Mouse (Mus musculus) right cerebral cortex, postnatal 10 days (tissue): ENCODE measurements around the gene Tmeff2.

Experiments used
- DNase-seq, 2 experiments: peaks; one replicate each; pipeline ENCODE4 v3.0.0; 2021; ENCODE audit warnings: low spot score in 2 of 2

The Tmeff2 gene

GRCm38 (mm10) chr1:51199088-51199830 lies 298.8 kb downstream of the Tmeff2 start:
- DNase-seq: peak; percentile 70 to 76

DNA sequence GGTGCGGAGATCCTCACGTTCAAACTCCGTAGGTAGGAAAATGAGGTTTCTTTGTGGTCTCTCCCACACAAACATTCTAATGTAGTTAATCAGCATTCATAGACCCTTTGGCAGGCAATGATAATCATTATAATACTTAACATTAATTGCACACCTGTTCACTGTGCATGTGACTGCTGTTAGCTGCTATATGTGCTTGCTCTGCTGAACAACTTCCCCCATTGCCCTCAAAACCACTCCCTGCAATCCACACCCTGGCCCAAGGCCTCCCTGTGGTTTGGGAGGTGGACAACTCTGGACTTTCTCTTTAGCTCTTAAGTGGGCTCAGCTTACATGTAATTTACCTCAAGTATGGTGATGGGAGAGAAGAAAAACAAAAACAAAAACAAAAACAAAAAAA lies 299.5 kb downstream of the Tmeff2 start:
- DNase-seq: no peak

- no peak for DNase-seq
Observed at GRCm38 (mm10) chr1:51215631-51216030, 315.2 kb downstream of the Tmeff2 start.

- peak; percentile 51 to 70 for DNase-seq
Observed at GRCm38 (mm10) chr1:51216292-51217050, 316.0 kb downstream of the Tmeff2 start.

- no peak for DNase-seq
Observed at GRCm38 (mm10) chr1:51217227-51217626, 316.8 kb downstream of the Tmeff2 start.

DNA sequence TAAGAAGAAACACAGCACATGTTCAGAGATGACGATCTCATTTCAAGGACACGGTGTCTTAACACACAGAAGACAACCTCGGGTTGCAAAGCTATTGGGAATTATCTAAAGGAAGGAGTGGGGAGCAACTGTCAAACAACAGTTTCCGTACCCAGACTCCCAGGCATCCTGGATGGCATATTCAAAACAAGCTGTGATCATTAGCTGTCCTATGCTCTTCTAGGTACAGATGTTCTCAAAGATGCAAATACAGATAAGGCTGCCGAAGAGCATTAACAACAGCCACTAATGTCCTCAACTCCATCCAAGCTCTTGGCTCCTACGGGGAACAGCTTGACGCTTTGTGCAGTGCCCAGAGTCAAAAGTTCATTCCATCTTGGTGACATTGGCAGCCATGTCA lies 324.7 kb downstream of the Tmeff2 start:
- DNase-seq: no peak
